Mouse (Mus musculus) lung, embryonic 16.5 days (tissue): ENCODE measurements around the gene Stk38. TPM values are rescaled to one million over a fixed set of nuclear protein-coding genes. Genes with fewer than 3 reads are reported as not detected.
"Not testable (repeated sequence)": the region's sequence is repeated elsewhere in the genome, so short reads cannot be mapped to it uniquely, and the experiment has no call there.

Experiments used
- ATAC-seq: fragments of 200-750 bp; cut with Nextera tagmentation; 2 replicates; pipeline ENCODE4 v1.8.0; 2017; ENCODE audit warnings: low read depth, mild to moderate bottlenecking, moderate library complexity
- H3K27ac ChIP-seq: fragments of 300-500 bp; sonication (generic); 2 replicates; pipeline ENCODE4 v1.5.1; 2014; ENCODE audit warnings: mild to moderate bottlenecking, control low read depth, low read length
- H3K27me3 ChIP-seq: fragments of 300-500 bp; sonication (generic); 2 replicates; pipeline ENCODE4 v1.6.1; 2014; ENCODE audit warnings: low read depth, low read length, mixed read lengths; ENCODE audit not compliant: control insufficient read depth, insufficient read depth
- H3K36me3 ChIP-seq: fragments of 300-500 bp; sonication (generic); 2 replicates; pipeline ENCODE4 v1.6.1; 2014; ENCODE audit warnings: low read length; ENCODE audit not compliant: control insufficient read depth, insufficient read depth
- H3K4me1 ChIP-seq: fragments of 300-500 bp; sonication (generic); replicated peaks from 2 replicates; pipeline ENCODE4 v1.6.1; 2014; ENCODE audit warnings: low read length, mixed read lengths; ENCODE audit not compliant: control insufficient read depth, insufficient read depth
- H3K4me2 ChIP-seq: fragments of 300-500 bp; sonication (generic); 2 replicates; pipeline ENCODE4 v1.6.1; 2014; ENCODE audit warnings: low read depth, low read length, control low read depth
- H3K4me3 ChIP-seq: fragments of 300-500 bp; sonication (generic); 2 replicates; pipeline ENCODE4 v1.5.1; 2014; ENCODE audit warnings: mild to moderate bottlenecking, low read length, control low read depth
- H3K9ac ChIP-seq: fragments of 300-500 bp; sonication (generic); 2 replicates; pipeline ENCODE4 v1.6.1; 2014; ENCODE audit warnings: low read length, control low read depth
- H3K9me3 ChIP-seq: fragments of 300-500 bp; sonication (generic); 2 replicates; pipeline ENCODE4 v1.6.1; 2016; ENCODE audit warnings: low read length; ENCODE audit not compliant: control insufficient read depth
- WGBS: fragments of 180-500 bp; shearing (Covaris S2); extraction: QIAGEN DNeasy Blood & Tissue Kit; methylation state at CpG from one replicate; pipeline ENCODE4 v1.1.7; 2014; 5-methylcytosine and 5-hydroxymethylcytosine counted together
- polyA plus RNA-seq: library from polyadenylated mRNA; unstranded; fragments of >200 nt; fragmentation: Nextera tagmentation; extraction: Ambion mirVana; gene quantifications from 2 replicates; pipeline ENCODE4 v1.2.1, GENCODE M21; 2015

Gene Stk38
- polyA plus RNA-seq, 1 experiment from 2014 or later, result 103 TPM

DNA sequence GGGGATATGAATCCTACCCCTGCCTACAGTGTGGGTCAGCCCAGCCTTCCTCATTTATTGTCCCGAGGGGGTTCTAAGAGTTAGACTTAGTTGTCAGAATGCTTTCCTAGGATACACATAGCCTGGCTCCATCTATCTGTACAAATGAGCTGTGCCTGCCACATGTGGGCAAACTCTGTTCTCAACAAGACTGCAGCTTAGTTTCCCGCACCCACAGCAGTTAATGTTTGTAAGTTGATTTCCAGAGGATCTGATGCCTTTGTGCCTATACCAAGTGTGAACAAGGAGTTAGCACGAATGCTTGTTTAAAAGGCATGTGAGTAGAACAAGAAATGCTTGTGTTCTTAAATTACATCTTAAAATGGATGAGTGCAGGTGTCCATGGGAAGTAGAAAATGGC lies 35.8 kb upstream of the Stk38 start:
- Histone ChIP-seq H3K27ac (no peak overlapping the region), H3K4me1 (peaks cover 6% of the 10 kb centered on the region; the same call in 1 of the 2 replicates), H3K36me3 (peaks cover 68% of the 10 kb centered on the region), H3K9me3 (no peaks in the 10 kb centered on the region), H3K4me2 (no peak overlapping the region), H3K4me3 (no peak overlapping the region), H3K9ac (no peak overlapping the region), H3K27me3 (no peaks in the 10 kb centered on the region)
- no peak for ATAC-seq
- 81% methylated on average over 3 of the region's 3 CpGs for WGBS

DNA sequence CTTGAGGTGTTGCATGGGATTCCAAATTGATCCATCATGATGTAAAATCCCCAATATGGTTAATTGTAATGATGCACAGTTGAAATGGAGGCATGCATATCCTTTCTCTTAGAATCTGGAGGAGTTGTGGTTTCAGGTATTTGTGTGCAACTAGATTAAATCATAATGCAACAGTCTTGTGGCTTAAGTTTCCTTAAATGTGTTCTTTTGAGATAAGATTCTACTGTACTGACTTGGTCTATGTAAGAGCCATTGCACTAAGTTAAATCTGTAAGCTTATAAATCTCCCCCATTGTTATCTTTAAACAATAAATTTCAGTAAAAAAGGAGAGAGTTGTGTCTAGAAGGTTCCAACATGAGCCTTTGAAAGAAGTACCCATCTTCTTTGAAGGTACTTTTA lies 34.8 kb upstream of the Stk38 start:
- no peaks in the 10 kb centered on the region for H3K9me3 ChIP-seq
- H3K4me2 ChIP-seq, result no peak overlapping the region
- no peak for ATAC-seq
- no peak overlapping the region for H3K9ac ChIP-seq
- H3K27ac ChIP-seq, result no peak overlapping the region
- H3K36me3 ChIP-seq, result peaks cover 73% of the 10 kb centered on the region
- H3K4me3 ChIP-seq, result no peak overlapping the region
- H3K4me1 ChIP-seq, result peaks cover 11% of the 10 kb centered on the region; the same call in 1 of the 2 replicates
- H3K27me3 ChIP-seq, result no peaks in the 10 kb centered on the region

GRCm38 (mm10) chr17:29041632-29042031 lies 33.8 kb upstream of the Stk38 start:
- not testable (repeated sequence) for H3K9me3 ChIP-seq, H3K4me2 ChIP-seq, H3K9ac ChIP-seq, H3K4me3 ChIP-seq, H3K27me3 ChIP-seq, H3K27ac ChIP-seq, ATAC-seq
- Histone ChIP-seq H3K36me3 (peaks cover 74% of the 10 kb centered on the region), H3K4me1 (peaks cover 20% of the 10 kb centered on the region)
- 79% methylated on average over 3 of the region's 3 CpGs for WGBS

DNA sequence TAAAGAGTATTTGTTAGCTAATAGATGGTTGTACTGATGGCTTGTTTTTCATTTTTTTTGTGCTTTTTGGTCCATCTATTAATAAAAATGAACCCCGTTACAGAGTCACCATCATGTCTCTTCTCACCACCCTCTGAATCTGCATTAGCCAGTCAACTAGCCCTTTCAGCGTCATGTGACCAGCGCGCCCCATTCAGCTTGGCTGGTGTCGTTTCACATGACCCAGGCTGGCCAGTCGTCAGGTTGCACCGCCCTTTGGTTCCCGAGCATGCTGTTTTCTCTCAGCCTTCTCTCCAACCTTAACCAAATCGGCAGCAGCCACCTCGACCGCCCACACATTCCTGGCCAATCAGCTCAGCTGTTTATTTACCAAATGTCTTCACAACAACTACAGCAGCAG lies 31.6 kb upstream of the Stk38 start:
- Histone ChIP-seq H3K4me3 (no peak overlapping the region), H3K36me3 (peaks cover 64% of the 10 kb centered on the region), H3K9ac (no peak overlapping the region), H3K27ac (0 out of 2 replicates have a peak overlapping the region, but pooled peaks have one; percentile 10), H3K9me3 (no peaks in the 10 kb centered on the region), H3K27me3 (no peaks in the 10 kb centered on the region), H3K4me2 (no peak overlapping the region), H3K4me1 (peaks cover 20% of the 10 kb centered on the region)
- ATAC-seq, result no peak
- 67% methylated on average over 11 of the region's 11 CpGs for WGBS

- Histone ChIP-seq H3K4me3 (peak overlapping the region; percentile 73), H3K9ac (0 out of 2 replicates have a peak overlapping the region, but pooled peaks have one; percentile 28), H3K9me3 (no peaks in the 10 kb centered on the region), H3K36me3 (peaks cover 39% of the 10 kb centered on the region), H3K4me1 (peaks cover 23% of the 10 kb centered on the region), H3K27me3 (no peaks in the 10 kb centered on the region), H3K4me2 (peak overlapping the region; percentile 83), H3K27ac (no peak overlapping the region)
- ATAC-seq, result no peak
Measured at GRCm38 (mm10) chr17:29035506-29035905, 27.7 kb upstream of the Stk38 start.

GRCm38 (mm10) chr17:29034264-29034663 lies 26.5 kb upstream of the Stk38 start:
- peaks cover 28% of the 10 kb centered on the region for H3K36me3 ChIP-seq
- no peak for ATAC-seq
- peak overlapping the region; percentile 93 for H3K9ac ChIP-seq
- no peaks in the 10 kb centered on the region for H3K9me3 ChIP-seq
- H3K27me3 ChIP-seq, result no peaks in the 10 kb centered on the region
- H3K4me1 ChIP-seq, result peaks cover 23% of the 10 kb centered on the region
- H3K4me3 ChIP-seq, result peak overlapping the region; percentile 73
- peak overlapping the region; percentile 83 for H3K4me2 ChIP-seq
- H3K27ac ChIP-seq, result no peak overlapping the region

- H3K27me3 ChIP-seq, result no peaks in the 10 kb centered on the region
- peaks cover 23% of the 10 kb centered on the region for H3K36me3 ChIP-seq
- 0% methylated on average over 6 of the region's 6 CpGs for WGBS
- peak overlapping the region; percentile 99 for H3K27ac ChIP-seq
- ATAC-seq, result no peak
- H3K9ac ChIP-seq, result peak overlapping the region; percentile 93
- peaks cover 23% of the 10 kb centered on the region for H3K4me1 ChIP-seq
- peak overlapping the region; percentile 83 for H3K4me2 ChIP-seq
- H3K9me3 ChIP-seq, result no peaks in the 10 kb centered on the region
- H3K4me3 ChIP-seq, result peak overlapping the region; percentile 73
Measured at GRCm38 (mm10) chr17:29033569-29034061, 25.8 kb upstream of the Stk38 start.

GRCm38 (mm10) chr17:29032274-29033069 lies 24.7 kb upstream of the Stk38 start, which contains the start of gene Srsf3:
Gene Srsf3, plus strand, starts transcription at chr17:29032628.
- H3K36me3 ChIP-seq, result peaks cover 14% of the 10 kb centered on the region
- H3K27ac ChIP-seq, result peak within 1 kb of the TSS; percentile 99
- under 1% methylated on average over 76 of the region's 77 CpGs for WGBS
- peaks cover 17% of the 10 kb centered on the region for H3K4me1 ChIP-seq
- H3K9me3 ChIP-seq, result no peaks in the 10 kb centered on the region
- ATAC-seq, result peak; percentile 99
- peak within 1 kb of the TSS; percentile 73 for H3K4me3 ChIP-seq
- H3K9ac ChIP-seq, result peak within 1 kb of the TSS; percentile 99
- H3K4me2 ChIP-seq, result peak within 1 kb of the TSS; percentile 86
- H3K27me3 ChIP-seq, result no peaks in the 10 kb centered on the region

DNA sequence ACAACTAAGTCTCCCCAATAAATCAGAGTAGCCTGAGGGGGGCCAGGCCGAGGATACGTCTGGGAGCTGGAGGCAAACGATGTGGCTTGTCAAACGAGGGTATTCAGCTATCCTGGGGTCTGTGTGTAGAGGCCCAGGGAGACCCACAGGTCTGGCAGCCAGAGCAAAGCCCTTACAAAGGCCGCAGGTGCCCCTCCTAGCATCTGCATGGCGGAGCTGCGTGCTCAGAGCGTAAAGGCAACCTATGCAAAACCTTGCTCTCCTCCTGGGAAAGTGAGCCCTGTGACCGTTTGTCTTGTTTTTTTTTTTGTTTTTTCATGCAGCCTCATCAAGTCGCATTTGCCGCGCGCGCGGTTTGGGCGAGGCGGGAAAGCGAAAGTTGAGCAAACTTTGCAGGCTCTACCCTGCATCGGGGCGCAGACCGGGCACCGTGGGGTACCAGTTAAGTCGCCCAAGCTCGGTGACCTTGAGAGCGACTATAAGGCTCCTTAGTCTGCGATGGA lies 24.0 kb upstream of the Stk38 start:
- Histone ChIP-seq H3K27me3 (no peaks in the 10 kb centered on the region), H3K27ac (peak overlapping the region; percentile 99), H3K9me3 (no peaks in the 10 kb centered on the region), H3K9ac (peak overlapping the region; percentile 99), H3K4me1 (peaks cover 16% of the 10 kb centered on the region), H3K36me3 (peaks cover 7% of the 10 kb centered on the region), H3K4me3 (peak overlapping the region; percentile 73), H3K4me2 (peak overlapping the region; percentile 86)
- WGBS, result under 1% methylated on average over 26 of the region's 26 CpGs
- peak; percentile 25 for ATAC-seq
